Mouse (Mus musculus): Measurements from ENCODE around the gene Rilp.

GRCm38 (mm10) chr11:75559870-75560504 lies 50.1 kb downstream of the Rilp start:
- TF ChIP-seq CTCF (conservative IDR thresholded peaks at IDR 0.05; ENCODE audit: low read length) (no peak), POU5F1 (IDR thresholded peaks at IDR 0.05; ENCODE audit: borderline replicate concordance, low read length) (no peak)

All from E14TG2a.4 (cell line).